Mouse (Mus musculus) brain, embryonic 14.5 days (tissue): ENCODE results near the gene Lpin2.

Experiments used
- CTCF ChIP-seq: fragments of 200-500 bp; IDR thresholded peaks from 2 replicates; pipeline ENCODE4 v1.5.1; 2012; ENCODE audit warnings: inconsistent platforms, mild to moderate bottlenecking, moderate library complexity, borderline replicate concordance; ENCODE audit not compliant: insufficient read depth, insufficient read length; ENCODE audit errors: extremely low read depth
- POLR2A ChIP-seq: fragments of 200-500 bp; IDR thresholded peaks from 2 replicates; pipeline ENCODE4 v1.6.1; 2012; ENCODE audit warnings: mild to moderate bottlenecking, inconsistent platforms, borderline replicate concordance; ENCODE audit not compliant: poor library complexity, insufficient read depth, insufficient read length, severe bottlenecking; ENCODE audit errors: extremely low read depth

- TF ChIP-seq CTCF = no peak
- TF ChIP-seq POLR2A = no peak
Measured at GRCm38 (mm10) chr17:71179551-71180309, 2.6 kb upstream of the Lpin2 start.
